Mouse (Mus musculus) adrenal gland (tissue): ENCODE measurements at regions not wholly inside any gene's neighbourhood (a gene's known extent, or its start where the extent isn't known, plus 50 kb on each side); places are given as distances from the start of the nearest gene placed in this dataset.

Experiments used
- intact Hi-C: fragments of 180-260 bp; cut with DNase I; formaldehyde crosslinking; loops from one replicate; pipeline ENCODE4 v1.15.1; 2025

- intact Hi-C loops, result no loop called here
Observed at GRCm38 (mm10) chr1:23602710-23603291, 158.8 kb upstream of the B3gat2 start.

- intact Hi-C loops, result no loop called here
Observed at GRCm38 (mm10) chr1:23629366-23629765, 132.2 kb upstream of the B3gat2 start.

- intact Hi-C loops, result no loop called here
Observed at GRCm38 (mm10) chr1:23645093-23645492, 116.5 kb upstream of the B3gat2 start.

GRCm38 (mm10) chr1:23648875-23649506 lies 112.6 kb upstream of the B3gat2 start:
- intact Hi-C loops, result no loop called here

- intact Hi-C loops, result no loop called here
Observed at GRCm38 (mm10) chr1:23649886-23650285, 111.7 kb upstream of the B3gat2 start.

- intact Hi-C loops, result no loop called here
Observed at GRCm38 (mm10) chr1:23653628-23654027, 107.9 kb upstream of the B3gat2 start.

- intact Hi-C loops, result no loop called here
Observed at GRCm38 (mm10) chr1:23655768-23656167, 105.8 kb upstream of the B3gat2 start.

GRCm38 (mm10) chr1:23656302-23656701 lies 105.3 kb upstream of the B3gat2 start:
- intact Hi-C loops, result no loop called here

GRCm38 (mm10) chr1:23656718-23657117 lies 104.8 kb upstream of the B3gat2 start:
- intact Hi-C loops, result no loop called here

GRCm38 (mm10) chr1:23670514-23670913 lies 91.0 kb upstream of the B3gat2 start:
- intact Hi-C loops, result no loop called here

GRCm38 (mm10) chr1:23674357-23674756 lies 87.2 kb upstream of the B3gat2 start:
- intact Hi-C loops, result no loop called here

- intact Hi-C loops, result no loop called here
Observed at GRCm38 (mm10) chr1:23676301-23676700, 85.3 kb upstream of the B3gat2 start.

GRCm38 (mm10) chr1:23689398-23689797 lies 72.2 kb upstream of the B3gat2 start:
- intact Hi-C loops, result no loop called here

GRCm38 (mm10) chr1:23705489-23705888 lies 56.1 kb upstream of the B3gat2 start:
- intact Hi-C loops, result no loop called here

GRCm38 (mm10) chr1:23706450-23706849 lies 55.1 kb upstream of the B3gat2 start:
- intact Hi-C loops, result no loop called here
